Mouse (Mus musculus) ovary, postnatal 14 days (tissue): ENCODE data around the gene Olfr66.

Experiments used
- DNase-seq: peaks from one replicate; pipeline ENCODE4 v3.0.0; 2022; ENCODE audit warnings: low spot score

Olfr66 gene

DNA sequence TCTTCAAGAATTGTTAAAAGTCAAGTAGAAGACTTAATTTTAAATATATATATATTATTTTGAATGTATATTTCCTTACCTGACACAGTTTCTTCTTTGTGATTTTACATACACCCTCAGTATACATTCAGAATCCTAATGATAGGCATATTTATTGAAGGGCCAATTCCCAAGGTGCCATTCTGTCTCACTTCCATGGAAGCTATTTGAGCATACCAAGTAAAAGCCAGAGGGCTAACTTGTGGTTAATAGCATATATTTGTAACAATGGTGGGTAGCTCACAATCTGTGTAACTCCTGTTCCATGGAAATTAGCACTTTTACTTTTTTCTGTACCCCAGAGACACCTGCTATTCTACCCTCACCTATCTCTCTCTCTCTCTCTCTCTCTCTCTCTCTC lies at the start of gene Olfr66:
Gene Olfr66, minus strand, starts transcription at position 101 of the 400 bp plus-strand sequence.
- no peak for DNase-seq

DNA sequence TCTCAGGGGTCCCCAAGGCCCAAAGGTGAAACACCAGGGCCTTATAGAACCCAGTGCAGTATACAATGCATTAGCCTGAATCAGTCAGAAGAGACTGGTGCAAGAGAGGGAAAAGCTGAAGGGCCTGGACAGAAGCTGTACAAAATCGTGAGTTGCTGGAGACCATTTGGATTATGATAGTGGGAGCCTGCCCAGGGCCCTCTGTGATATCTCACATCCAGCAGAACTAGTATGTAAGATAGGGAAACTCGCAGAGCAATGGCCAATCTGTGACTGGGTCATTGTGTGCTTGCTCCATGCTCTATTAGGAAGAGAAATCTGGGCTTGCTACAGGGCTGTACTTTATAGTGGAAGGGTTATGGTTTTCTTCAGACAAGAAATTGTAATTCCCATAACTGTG lies 48.2 kb upstream of the Olfr66 start, which contains the start of gene Olfr632:
Gene Olfr632, plus strand, starts transcription at position 84 of the 400 bp plus-strand sequence.
- DNase-seq, result no peak

DNA sequence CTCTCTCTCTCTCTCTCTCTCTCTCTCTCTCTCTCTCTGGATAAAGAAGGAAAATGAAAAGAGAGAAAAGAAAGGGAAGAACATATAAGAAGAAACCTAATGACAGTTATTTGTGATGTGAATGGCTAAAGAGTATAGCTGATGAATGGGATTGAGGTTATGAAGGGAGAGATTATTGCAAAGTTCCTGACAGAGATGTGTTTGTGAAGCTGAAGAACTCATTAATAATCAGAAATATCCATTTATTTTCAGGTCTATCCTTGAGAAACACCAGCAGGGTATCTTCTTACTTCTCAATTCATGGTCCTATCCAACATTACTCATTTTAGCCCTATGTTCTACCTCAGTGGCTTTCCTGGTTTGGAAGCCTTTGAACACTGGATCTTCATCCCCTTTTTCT lies 42.5 kb upstream of the Olfr66 start, which contains the start of gene Olfr631:
Gene Olfr631, plus strand, starts transcription at position 301 of the 400 bp plus-strand sequence.
- DNase-seq, result no peak

DNA sequence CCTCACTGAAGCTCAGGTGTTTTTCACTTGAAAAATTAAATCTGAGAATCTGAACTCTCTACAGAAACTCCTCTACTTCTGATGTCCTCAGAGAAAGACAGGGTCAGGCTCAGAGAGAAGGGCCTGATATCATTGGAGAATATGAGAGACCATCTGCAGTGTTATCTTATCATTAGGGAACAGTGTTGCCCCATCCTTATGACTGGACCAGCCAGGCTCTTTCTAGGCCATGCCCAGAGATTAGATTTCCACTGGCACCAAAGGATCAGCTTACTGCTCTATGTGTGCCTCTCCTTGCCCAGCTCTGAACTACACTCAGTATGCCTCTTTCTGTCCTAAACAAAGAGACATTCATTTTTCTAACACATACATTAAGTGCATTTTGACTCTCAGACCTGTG lies 29.3 kb upstream of the Olfr66 start:
- DNase-seq, result no peak

DNA sequence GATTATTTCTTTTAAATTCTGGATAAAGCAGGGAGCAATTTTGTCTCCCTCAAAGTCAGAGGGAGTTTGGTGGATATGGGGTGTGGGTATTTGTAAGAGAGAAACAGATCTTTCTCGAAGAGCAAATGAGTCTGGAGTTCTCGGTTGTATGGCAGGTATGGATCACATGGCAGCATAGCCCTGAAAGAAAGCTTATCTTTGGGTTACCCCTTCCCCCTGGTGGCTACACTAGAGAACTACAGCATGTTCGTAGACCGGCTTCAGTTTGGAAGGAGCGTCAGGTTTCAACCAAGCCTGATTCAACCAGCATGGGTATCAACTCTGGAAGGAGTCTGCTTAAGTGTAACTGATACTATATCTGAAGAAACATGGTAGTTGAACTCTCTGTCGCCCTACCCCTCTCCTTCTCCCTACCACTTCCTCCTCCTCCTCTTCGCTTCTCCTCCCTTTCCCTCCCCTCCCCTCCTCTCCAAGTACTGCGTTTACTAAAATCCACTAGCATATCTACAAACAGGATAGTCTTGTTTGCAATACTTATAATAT lies 27.0 kb upstream of the Olfr66 start:
- no peak for DNase-seq

DNA sequence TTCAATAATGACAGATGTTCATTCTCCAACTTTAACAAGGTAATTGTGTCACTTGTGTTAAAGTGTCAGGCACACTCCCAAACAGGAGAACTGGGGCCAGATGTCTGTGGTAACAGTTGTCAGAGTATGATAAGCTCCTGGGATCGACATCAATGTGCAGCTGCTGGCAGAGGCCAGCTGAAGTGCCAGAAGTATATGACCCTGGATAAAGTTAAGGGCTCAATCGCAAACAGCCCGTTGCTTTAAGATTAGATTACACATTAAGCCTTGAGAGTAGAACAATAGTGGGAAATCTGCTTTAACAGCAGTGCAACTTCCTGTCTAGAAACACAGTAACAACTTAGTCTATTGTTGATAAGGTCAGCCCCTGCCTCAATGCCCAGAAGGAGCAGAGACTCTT lies 24.0 kb upstream of the Olfr66 start:
- no peak for DNase-seq

DNA sequence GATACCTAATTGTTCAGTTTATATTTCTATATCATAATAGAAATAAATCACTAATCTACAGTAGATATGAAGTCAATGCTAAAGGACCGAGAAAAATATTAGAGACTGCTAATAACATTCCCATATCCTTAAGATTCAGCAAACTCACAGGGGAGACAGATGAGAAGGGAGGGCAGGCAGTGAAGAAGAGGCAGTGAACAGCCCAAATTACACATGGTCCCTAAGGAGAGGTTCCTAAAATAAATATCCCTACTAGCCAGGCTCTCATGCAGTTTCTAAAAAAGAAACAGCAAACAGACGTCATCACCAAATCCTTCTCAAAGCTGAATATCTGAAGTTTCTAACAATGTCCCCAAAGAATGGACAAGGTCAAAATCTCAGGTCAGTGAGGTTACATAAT lies 17.1 kb upstream of the Olfr66 start, which contains the start of gene Olfr65:
Gene Olfr65, plus strand, starts transcription at position 301 of the 400 bp plus-strand sequence.
- no peak for DNase-seq

DNA sequence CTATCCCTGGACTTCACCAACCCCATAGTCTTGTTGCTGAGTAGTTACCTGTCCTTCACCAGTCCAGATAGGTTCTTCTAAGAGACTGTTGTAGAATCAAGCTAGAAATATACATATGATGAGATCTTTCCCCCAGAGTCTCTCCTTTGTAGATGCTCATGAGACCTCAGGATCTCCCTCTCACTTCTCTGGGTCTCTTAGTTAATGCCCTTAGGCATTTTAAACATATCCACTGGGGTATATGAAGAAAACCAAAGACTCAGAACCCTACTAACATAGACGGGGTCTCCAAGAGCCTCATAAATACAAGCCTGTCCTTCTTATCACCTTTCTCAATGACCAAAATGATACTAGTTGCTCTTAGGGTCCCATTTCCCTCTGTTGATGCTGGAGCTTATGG lies 8.3 kb upstream of the Olfr66 start, which contains the start of gene Olfr64:
Gene Olfr64, minus strand, starts transcription at position 101 of the 400 bp plus-strand sequence.
- DNase-seq, result no peak

DNA sequence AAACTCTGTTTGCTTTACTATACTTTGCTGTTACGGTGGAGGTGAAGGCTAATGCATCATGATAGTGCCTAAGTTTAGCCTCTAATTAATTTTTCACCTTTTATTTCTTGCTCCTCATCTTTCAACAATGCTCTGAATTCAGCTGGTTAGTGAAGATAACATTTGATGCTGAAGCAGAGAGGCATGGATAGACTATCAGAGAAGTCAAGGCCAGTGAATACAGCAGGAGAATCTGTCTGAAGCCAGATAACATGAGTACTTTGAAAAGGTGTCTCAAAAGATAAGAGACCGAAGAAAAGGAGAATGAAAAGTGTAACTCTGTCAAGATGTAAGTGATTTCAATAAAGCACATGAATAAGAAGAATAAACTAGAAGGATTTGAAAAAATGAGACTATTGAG lies 9.0 kb downstream of the Olfr66 start:
- DNase-seq, result no peak

DNA sequence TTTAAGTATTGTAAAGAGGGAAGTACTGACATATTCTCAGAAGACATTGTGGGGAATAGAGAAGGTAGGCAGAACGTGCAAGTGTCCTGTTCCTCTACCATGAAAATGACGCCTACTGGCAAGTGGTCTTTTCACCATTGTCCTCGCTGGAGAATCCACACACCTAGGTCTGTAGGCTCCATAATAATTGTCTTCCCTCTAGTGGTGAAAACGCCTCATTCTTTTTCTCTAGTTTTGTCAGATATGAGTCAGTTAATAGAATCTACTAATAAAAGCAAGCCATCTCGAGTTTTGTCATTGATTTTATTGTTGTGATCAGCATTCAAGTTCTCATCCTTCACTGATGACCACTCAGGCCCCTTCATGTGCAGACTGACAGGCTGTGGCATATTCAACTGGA lies 11.6 kb downstream of the Olfr66 start:
- no peak for DNase-seq

DNA sequence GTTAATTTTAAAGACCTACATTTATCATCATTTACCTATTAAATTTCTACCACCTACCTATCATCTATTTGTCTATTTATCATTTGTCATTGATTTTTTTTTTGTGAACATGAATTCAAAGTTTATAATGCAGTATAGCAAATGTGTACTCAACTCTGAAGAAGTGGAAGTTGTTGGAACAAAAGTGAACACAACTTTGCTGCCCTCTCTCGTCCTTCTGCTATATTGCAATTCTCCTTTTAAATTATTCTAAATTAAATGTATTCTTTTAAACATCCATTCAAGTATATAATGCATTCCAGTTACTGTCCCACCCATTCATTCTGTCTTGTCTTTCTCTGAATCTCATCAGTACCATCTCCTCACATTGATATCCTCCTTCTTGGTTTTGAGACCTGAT lies 13.0 kb downstream of the Olfr66 start:
- no peak for DNase-seq

DNA sequence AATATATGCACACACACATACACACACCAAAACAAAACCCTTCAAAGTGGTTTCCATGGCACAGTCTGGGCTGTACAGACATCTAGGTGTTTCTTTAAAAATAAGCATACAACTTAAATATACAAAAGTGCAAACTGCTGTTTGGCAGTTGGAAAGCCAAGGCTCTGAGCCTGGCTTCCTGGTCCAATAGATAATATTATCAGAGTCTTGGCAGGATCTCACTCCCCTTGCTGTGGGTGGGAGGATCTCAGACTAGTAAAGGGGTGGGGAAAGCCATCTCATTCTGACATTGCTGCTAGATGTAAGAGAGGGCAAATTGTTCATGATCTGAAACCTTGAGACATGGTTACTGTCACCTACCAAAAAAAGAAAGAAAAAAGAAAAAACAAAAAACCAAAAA lies 15.4 kb downstream of the Olfr66 start:
- DNase-seq, result no peak

DNA sequence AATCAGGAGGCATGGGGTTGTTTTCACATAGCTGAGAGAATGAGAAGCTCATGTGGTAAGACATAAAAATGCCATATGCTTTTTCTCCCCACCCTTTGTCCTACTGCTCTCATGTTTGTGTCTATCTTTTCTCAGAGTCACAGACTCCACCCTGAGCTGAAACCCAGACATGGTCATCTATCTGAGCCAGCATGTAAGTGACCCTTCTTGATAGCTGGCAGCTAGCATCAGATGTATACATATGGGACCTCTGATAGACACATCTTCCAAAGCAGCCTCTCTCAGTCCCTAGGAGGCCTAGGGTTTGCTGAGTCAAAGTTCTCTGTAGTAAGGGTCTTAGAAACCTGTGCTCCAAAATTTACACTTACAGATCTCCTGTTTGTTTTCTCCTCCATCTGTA lies 20.3 kb downstream of the Olfr66 start:
- no peak for DNase-seq

DNA sequence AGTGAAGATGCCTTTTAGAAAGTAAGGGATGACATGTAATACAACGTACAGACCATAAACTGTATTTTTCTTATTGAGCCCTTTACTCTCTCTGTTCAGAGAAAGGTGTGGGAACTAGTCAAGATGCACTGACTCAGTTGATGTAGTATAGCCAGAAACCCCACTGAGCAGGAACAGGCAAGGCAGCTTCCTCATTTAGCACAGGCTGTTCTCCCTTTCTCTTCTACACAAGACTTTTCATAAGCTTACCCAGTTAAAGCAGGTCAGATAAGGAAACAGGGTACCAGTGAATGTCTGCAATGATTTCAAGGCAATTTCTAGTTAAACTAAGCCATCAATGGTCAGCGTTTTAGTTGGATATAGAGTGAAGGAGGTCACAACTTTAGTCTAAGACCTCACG lies 24.5 kb downstream of the Olfr66 start:
- DNase-seq, result no peak

DNA sequence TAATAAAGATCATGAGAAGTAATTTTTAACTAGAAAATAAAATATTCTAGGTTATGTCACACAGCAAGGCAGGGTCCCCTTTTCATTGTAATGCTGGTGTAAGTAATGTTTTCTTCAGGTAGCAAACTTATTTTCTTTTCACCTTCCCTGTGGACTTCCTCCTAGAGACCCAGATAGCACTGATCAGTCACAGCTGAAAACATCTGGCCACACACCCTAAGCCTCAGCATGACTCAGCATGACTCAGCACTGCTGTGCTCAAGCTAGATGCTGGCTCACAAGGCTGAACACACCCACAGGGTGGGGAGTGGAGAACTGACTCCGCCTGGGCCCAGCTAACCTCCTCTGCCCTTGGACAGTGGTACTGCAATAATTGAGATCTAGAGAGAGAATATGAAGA lies 25.2 kb downstream of the Olfr66 start:
- no peak for DNase-seq

DNA sequence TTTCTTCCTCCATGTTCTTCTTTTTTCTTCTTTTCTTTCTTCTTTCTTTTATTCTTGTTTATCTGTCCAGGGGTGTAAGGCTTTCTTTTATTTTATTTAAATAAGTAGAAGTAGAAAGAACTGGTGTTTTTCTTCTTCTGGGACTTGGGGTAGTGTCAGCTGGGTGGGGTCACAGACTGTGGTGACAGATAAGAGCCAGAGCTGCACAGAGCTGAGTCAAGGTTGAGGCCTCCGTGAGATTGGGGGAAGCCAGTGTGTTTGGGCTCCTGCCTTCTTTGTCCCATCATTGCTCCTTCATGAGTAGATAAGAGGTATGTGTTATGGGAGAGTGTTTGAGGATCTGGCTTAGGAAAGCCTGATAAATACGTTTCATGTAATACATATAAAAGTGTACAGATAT lies 27.0 kb downstream of the Olfr66 start:
- no peak for DNase-seq

DNA sequence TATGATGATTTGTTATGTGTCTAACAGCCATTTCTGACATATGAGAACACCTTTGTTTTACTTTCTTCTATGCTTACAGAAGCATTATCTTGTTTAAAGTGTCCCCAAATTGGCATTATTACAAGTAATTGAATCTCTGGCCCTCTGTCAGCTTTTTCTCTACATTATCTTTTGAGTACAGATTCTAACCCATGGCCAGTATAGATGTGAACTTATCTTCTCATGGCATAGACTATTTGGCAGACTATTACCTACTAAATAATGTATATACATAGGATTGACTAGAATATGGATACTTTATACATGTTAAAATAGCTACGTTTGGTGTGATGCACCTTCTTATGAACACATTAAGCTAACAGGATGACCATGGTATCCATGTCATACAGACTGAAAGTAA lies 31.4 kb downstream of the Olfr66 start:
- no peak for DNase-seq

DNA sequence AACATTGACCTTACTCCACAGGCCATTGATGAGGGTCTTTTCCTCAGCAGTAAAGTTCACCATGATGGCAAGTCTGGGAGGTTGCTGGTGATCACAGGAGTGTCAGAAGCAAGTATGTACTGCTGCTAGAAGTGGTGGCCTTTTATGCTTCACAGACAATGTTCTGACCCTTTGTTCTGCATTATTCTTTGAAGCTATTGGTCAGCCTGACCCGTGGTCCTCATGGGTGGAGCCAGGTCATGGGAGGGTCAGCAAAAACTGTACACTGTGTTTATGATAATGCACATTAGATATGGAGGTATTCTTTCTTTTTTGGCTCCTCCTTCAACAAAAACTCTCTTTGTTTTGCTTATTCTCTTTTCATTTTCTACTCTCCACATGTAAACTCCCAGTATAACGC lies 33.0 kb downstream of the Olfr66 start, which contains the start of gene Hbb-y:
Gene Hbb-y, minus strand, starts transcription at position 127 of the 400 bp plus-strand sequence.
- DNase-seq, result no peak

DNA sequence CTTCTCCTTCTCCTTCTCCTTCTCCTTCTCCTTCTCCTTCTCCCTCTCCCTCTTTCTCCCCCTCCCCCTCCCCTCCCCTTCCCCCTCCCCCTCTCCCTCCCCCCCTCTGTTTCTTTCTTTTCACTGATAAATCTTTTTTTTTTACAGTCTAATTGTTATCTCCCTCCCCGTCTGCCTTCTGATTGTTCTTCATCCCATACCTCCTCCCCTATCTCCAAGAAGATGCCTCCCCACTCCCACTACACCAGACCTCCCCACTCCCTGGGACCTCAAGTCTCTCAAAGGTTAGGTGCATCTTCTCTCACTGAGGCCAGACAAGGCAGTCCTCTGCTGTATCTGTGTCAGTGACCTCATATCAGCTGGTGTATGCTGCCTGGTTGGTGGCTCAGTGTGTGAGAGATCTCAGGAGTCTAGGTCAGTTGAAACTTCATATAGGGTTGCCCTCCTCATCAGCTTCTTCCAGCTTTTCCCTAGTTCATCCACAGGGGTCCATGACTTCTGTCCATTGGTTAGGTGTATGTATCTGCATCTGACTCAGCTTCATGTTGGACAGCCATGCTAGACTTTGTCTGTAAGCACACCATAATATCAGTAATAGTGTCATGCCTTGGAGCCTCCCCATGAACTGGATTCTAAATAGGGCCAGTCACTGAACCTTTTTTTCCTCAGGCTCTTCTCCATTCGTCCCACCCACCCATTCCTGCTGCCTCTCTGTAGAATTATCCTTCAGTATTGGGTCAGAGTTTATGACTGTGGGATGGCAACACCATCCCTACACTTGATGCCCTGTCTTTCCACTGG lies 41.3 kb downstream of the Olfr66 start:
- DNase-seq, result no peak

DNA sequence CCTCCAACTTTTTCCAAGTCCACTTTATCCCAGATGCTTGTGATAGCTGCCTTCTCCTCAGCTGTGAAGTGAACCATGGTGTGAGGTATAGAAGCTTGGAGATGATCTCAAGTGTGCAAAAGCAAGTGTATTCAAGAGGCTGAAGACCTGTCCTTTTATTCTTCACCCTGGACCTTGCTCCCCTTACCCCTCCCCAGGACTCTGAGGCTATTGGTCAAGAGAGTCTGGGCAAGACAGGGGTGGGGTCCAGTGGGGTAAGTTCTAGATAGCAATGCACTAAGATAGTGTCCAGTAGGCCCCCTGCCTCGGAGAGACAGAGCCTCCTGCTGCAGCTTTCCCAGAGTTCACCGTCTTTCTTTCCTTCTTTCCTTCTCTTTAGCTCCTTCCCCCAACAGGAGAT lies 43.0 kb downstream of the Olfr66 start, which contains the start of gene Hbb-bh1:
Gene Hbb-bh1, minus strand, starts transcription at position 131 of the 400 bp plus-strand sequence.
- no peak for DNase-seq

DNA sequence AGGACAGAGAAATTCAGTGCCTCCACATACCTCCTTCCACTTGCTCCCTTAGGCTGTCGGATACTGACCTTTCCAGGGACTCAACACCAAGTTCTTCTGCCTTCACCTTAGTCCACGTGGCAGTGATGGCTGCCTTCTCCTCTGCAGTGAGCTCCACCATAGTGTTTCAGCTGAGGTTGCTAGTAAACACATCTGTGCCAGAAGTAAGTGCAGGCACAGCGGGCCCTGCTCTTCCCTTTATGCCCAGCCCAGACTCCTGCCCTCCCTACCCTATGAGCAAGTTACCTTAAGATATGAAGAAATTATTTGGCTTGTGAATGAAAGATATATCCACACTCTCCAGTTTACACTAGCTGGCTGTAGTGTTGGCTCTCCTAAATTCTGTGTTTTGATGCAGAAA lies 45.8 kb downstream of the Olfr66 start, which contains the start of gene Hbb-bh2:
Gene Hbb-bh2, minus strand, starts transcription at position 253 of the 400 bp plus-strand sequence.
- DNase-seq, result no peak
